Mouse (Mus musculus): ENCODE results near the gene Sav1.

Gene Sav1

GRCm38 (mm10) chr12:69947502-69947901 is 39.3 kb downstream of the Sav1 start:
- DNase-seq = no peak

- no peak for DNase-seq
Observed at GRCm38 (mm10) chr12:69945861-69946260, 40.9 kb downstream of the Sav1 start.

GRCm38 (mm10) chr12:69941655-69942329 is 45.0 kb downstream of the Sav1 start:
- DNase-seq = no peak

GRCm38 (mm10) chr12:69939291-69939690 is 47.5 kb downstream of the Sav1 start:
- DNase-seq = peak; percentile 48

GRCm38 (mm10) chr12:69937731-69938130 is 49.1 kb downstream of the Sav1 start:
- DNase-seq = no peak

GRCm38 (mm10) chr12:69926716-69927115 is 60.1 kb downstream of the Sav1 start:
- DNase-seq = peak; percentile 7

GRCm38 (mm10) chr12:69924012-69924411 is 62.8 kb downstream of the Sav1 start:
- peak; percentile 65 for DNase-seq

GRCm38 (mm10) chr12:69923603-69924002 is 63.2 kb downstream of the Sav1 start:
- DNase-seq = no peak

- no peak for DNase-seq
Observed at GRCm38 (mm10) chr12:69923128-69923527, 63.7 kb downstream of the Sav1 start.

- DNase-seq = no peak
Observed at GRCm38 (mm10) chr12:69922099-69922498, 64.7 kb downstream of the Sav1 start.

GRCm38 (mm10) chr12:69917870-69918269 is 68.9 kb downstream of the Sav1 start:
- no peak for DNase-seq

Data from thymus, postnatal 4 days (tissue).